Mouse (Mus musculus): ENCODE measurements around the gene Fopnl. TPM values are rescaled to one million over a fixed set of nuclear protein-coding genes. Genes with fewer than 3 reads are reported as not detected.

Gene Fopnl
- 154 and 164 TPM in 2 replicates for polyA plus RNA-seq (2015; fragmentation: Nextera tagmentation; extraction: Ambion mirVana)

- peaks cover 13% of the 10 kb centered on the region for H3K4me1 ChIP-seq
- peak within 1 kb of the TSS; percentile 61 for H3K4me3 ChIP-seq
- no peaks in the 10 kb centered on the region for H3K9me3 ChIP-seq
- H3K36me3 ChIP-seq = peaks cover 20% of the 10 kb centered on the region
- peak; percentile 100 for ATAC-seq (ENCODE audit: borderline replicate concordance, extremely low read depth, low FRiP score, low TSS enrichment)
- peak within 1 kb of the TSS; percentile 80 for H3K27ac ChIP-seq
- 3% methylated on average over 51 of the region's 51 CpGs for WGBS
- H3K27me3 ChIP-seq = no peaks in the 10 kb centered on the region
- H3K9ac ChIP-seq = peak within 1 kb of the TSS; percentile 75
- peak within 1 kb of the TSS; percentile 83 for H3K4me2 ChIP-seq
Observed at GRCm38 (mm10) chr16:14316884-14317876, at the start of gene Fopnl. Gene Fopnl (minus strand): TSS chr16:14317405.

- H3K27ac ChIP-seq = no peak overlapping the region
- no peak overlapping the region for H3K4me2 ChIP-seq
- peaks cover 10% of the 10 kb centered on the region for H3K4me1 ChIP-seq
- H3K4me3 ChIP-seq = no peak overlapping the region
- no peaks in the 10 kb centered on the region for H3K27me3 ChIP-seq
- WGBS = 93% methylated on average over 1 of the region's 1 CpGs
- no peak for ATAC-seq (ENCODE audit: borderline replicate concordance, extremely low read depth, low FRiP score, low TSS enrichment)
- H3K9me3 ChIP-seq = no peaks in the 10 kb centered on the region
- H3K9ac ChIP-seq = no peak overlapping the region
- H3K36me3 ChIP-seq = no peaks in the 10 kb centered on the region
Observed at GRCm38 (mm10) chr16:14366017-14366416, 48.8 kb upstream of the Fopnl start.

- Histone ChIP-seq H3K27ac (no peak overlapping the region), H3K4me1 (peaks cover 14% of the 10 kb centered on the region), H3K36me3 (no peaks in the 10 kb centered on the region), H3K4me2 (no peak overlapping the region), H3K4me3 (no peak overlapping the region), H3K27me3 (no peaks in the 10 kb centered on the region), H3K9me3 (no peaks in the 10 kb centered on the region), H3K9ac (no peak overlapping the region)
- 59% methylated on average over 4 of the region's 4 CpGs for WGBS
- no peak for ATAC-seq (ENCODE audit: borderline replicate concordance, extremely low read depth, low FRiP score, low TSS enrichment)
Observed at GRCm38 (mm10) chr16:14365457-14365856, 48.3 kb upstream of the Fopnl start.

GRCm38 (mm10) chr16:14364066-14364465 is 46.9 kb upstream of the Fopnl start:
- WGBS = 91% methylated on average over 6 of the region's 6 CpGs
- Histone ChIP-seq H3K36me3 (no peaks in the 10 kb centered on the region), H3K4me2 (no peak overlapping the region), H3K27ac (no peak overlapping the region), H3K9me3 (no peaks in the 10 kb centered on the region), H3K4me1 (peaks cover 14% of the 10 kb centered on the region), H3K27me3 (no peaks in the 10 kb centered on the region), H3K9ac (no peak overlapping the region), H3K4me3 (no peak overlapping the region)
- ATAC-seq (ENCODE audit: borderline replicate concordance, extremely low read depth, low FRiP score, low TSS enrichment) = no peak

GRCm38 (mm10) chr16:14363496-14363895 is 46.3 kb upstream of the Fopnl start:
- no peaks in the 10 kb centered on the region for H3K27me3 ChIP-seq
- H3K4me2 ChIP-seq = no peak overlapping the region
- no peak for ATAC-seq (ENCODE audit: borderline replicate concordance, extremely low read depth, low FRiP score, low TSS enrichment)
- no peak overlapping the region for H3K9ac ChIP-seq
- 91% methylated on average over 3 of the region's 3 CpGs for WGBS
- H3K9me3 ChIP-seq = no peaks in the 10 kb centered on the region
- peaks cover 14% of the 10 kb centered on the region for H3K4me1 ChIP-seq
- H3K27ac ChIP-seq = no peak overlapping the region
- H3K36me3 ChIP-seq = no peaks in the 10 kb centered on the region
- H3K4me3 ChIP-seq = no peak overlapping the region

GRCm38 (mm10) chr16:14362099-14362820 is 45.1 kb upstream of the Fopnl start:
- Histone ChIP-seq H3K27ac (0 out of 2 replicates have a peak overlapping the region, but pooled peaks have one; percentile 21), H3K27me3 (no peaks in the 10 kb centered on the region)
- WGBS = 34% methylated on average over 7 of the region's 7 CpGs

GRCm38 (mm10) chr16:14361362-14362098 is 44.3 kb upstream of the Fopnl start, which contains the start of gene Abcc1:
Gene Abcc1 (plus strand): TSS chr16:14361558.
- H3K4me1 ChIP-seq = peaks cover 14% of the 10 kb centered on the region
- H3K9me3 ChIP-seq = no peaks in the 10 kb centered on the region
- H3K27ac ChIP-seq = peak within 1 kb of the TSS; percentile 33; the same call in 1 of the 2 replicates
- H3K9ac ChIP-seq = peak within 1 kb of the TSS; percentile 76
- under 1% methylated on average over 42 of the region's 64 CpGs for WGBS
- peak; percentile 97 for ATAC-seq (ENCODE audit: borderline replicate concordance, extremely low read depth, low FRiP score, low TSS enrichment)
- H3K4me3 ChIP-seq = peak within 1 kb of the TSS; percentile 90
- H3K27me3 ChIP-seq = no peaks in the 10 kb centered on the region
- no peaks in the 10 kb centered on the region for H3K36me3 ChIP-seq
- peak within 1 kb of the TSS; percentile 98 for H3K4me2 ChIP-seq

More at GRCm38 (mm10) chr16:14362099-14362820, 45.1 kb upstream of the Fopnl start:
- no peaks in the 10 kb centered on the region for H3K36me3 ChIP-seq
- peak overlapping the region; percentile 76 for H3K9ac ChIP-seq
- peaks cover 14% of the 10 kb centered on the region for H3K4me1 ChIP-seq
- H3K4me3 ChIP-seq = peak overlapping the region; percentile 90
- peak overlapping the region; percentile 98 for H3K4me2 ChIP-seq
- ATAC-seq (ENCODE audit: borderline replicate concordance, extremely low read depth, low FRiP score, low TSS enrichment) = no peak
- H3K9me3 ChIP-seq = no peaks in the 10 kb centered on the region

GRCm38 (mm10) chr16:14360931-14361330 is 43.7 kb upstream of the Fopnl start:
- peak; percentile 53; the same call in 1 of the 2 replicates for ATAC-seq (ENCODE audit: borderline replicate concordance, extremely low read depth, low FRiP score, low TSS enrichment)
- Histone ChIP-seq H3K4me2 (peak overlapping the region; percentile 98), H3K36me3 (no peaks in the 10 kb centered on the region), H3K4me3 (peak overlapping the region; percentile 90), H3K27me3 (no peaks in the 10 kb centered on the region), H3K4me1 (peaks cover 14% of the 10 kb centered on the region), H3K27ac (peak overlapping the region; percentile 33; the same call in 1 of the 2 replicates), H3K9ac (peak overlapping the region; percentile 76), H3K9me3 (no peaks in the 10 kb centered on the region)
- 1% methylated on average over 7 of the region's 7 CpGs for WGBS

GRCm38 (mm10) chr16:14358531-14358930 is 41.3 kb upstream of the Fopnl start:
- Histone ChIP-seq H3K4me2 (no peak overlapping the region), H3K27ac (no peak overlapping the region), H3K27me3 (no peaks in the 10 kb centered on the region), H3K36me3 (no peaks in the 10 kb centered on the region), H3K9ac (no peak overlapping the region), H3K4me3 (no peak overlapping the region), H3K4me1 (peaks cover 14% of the 10 kb centered on the region), H3K9me3 (no peaks in the 10 kb centered on the region)
- 73% methylated on average over 1 of the region's 1 CpGs for WGBS
- no peak for ATAC-seq (ENCODE audit: borderline replicate concordance, extremely low read depth, low FRiP score, low TSS enrichment)

GRCm38 (mm10) chr16:14357859-14358258 is 40.7 kb upstream of the Fopnl start:
- H3K9ac ChIP-seq = no peak overlapping the region
- H3K27me3 ChIP-seq = no peaks in the 10 kb centered on the region
- H3K4me3 ChIP-seq = no peak overlapping the region
- no peak overlapping the region for H3K4me2 ChIP-seq
- no peak for ATAC-seq (ENCODE audit: borderline replicate concordance, extremely low read depth, low FRiP score, low TSS enrichment)
- no peaks in the 10 kb centered on the region for H3K9me3 ChIP-seq
- H3K4me1 ChIP-seq = peaks cover 14% of the 10 kb centered on the region
- H3K36me3 ChIP-seq = no peaks in the 10 kb centered on the region
- 62% methylated on average over 2 of the region's 2 CpGs for WGBS
- H3K27ac ChIP-seq = no peak overlapping the region

- no peak overlapping the region for H3K27ac ChIP-seq
- no peaks in the 10 kb centered on the region for H3K4me1 ChIP-seq
- no peaks in the 10 kb centered on the region for H3K9me3 ChIP-seq
- WGBS = 41% methylated on average over 5 of the region's 5 CpGs
- ATAC-seq (ENCODE audit: borderline replicate concordance, extremely low read depth, low FRiP score, low TSS enrichment) = no peak
- no peak overlapping the region for H3K4me3 ChIP-seq
- no peak overlapping the region for H3K9ac ChIP-seq
- no peaks in the 10 kb centered on the region for H3K27me3 ChIP-seq
- no peak overlapping the region for H3K4me2 ChIP-seq
- no peaks in the 10 kb centered on the region for H3K36me3 ChIP-seq
Observed at GRCm38 (mm10) chr16:14352663-14353062, 35.5 kb upstream of the Fopnl start.
